Mouse (Mus musculus) thymus, postnatal 10 days (tissue): Measurements from ENCODE around the gene Jak2.
A peak's percentile ranks its signal among the peaks of the same experiment; 100 is the strongest.

ENCODE experiments used
- DNase-seq, 2 experiments: peaks; one replicate each; pipeline ENCODE4 v3.0.0; 2021; ENCODE audit warnings: low spot score in 2 of 2

Jak2 gene

DNA sequence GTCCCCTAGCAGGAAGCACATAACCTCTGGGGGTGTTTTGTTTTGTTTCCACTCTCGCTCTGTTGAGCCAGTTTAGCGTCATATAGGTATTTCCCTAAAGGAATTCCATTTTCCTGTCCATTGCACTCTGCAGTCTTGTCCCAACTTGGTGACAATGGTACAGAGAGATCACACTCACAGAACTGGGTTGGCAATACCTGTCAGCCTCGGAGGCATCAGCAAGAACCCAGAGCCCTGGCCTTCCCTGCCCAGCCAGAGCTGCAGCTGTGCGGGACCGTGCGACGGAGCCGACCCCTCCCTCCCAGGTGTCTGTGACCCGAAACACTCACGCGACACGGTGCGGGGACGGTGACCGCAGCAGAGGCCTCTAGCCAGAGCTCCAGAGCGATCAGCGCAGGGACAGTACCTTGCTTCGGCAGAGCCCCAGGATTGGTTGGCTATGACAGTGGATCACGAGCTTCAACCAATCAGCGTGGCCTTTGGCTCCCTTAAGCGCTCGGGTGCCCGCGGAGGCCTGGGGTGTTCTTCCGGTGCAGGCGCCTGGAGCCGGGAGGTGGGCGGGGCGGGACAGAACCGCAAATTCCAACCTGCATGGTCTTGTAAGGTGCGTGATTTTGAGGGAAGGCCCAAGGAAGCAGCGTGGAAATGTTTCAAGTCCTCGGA is 110.0 kb downstream of the Jak2 start:
- peak; percentile 82 to 86 for DNase-seq

GRCm38 (mm10) chr19:29362173-29362930 is 110.7 kb downstream of the Jak2 start:
- DNase-seq = no peak
